Mouse (Mus musculus) gastrocnemius, postnatal 14 days (tissue): Measurements from ENCODE around the gene Ophn1. TPM values are rescaled to one million over a fixed set of nuclear protein-coding genes. Genes with fewer than 3 reads are reported as not detected.
A peak's percentile ranks its signal among the peaks of the same experiment; 100 is the strongest.

ENCODE experiments used
- DNase-seq: peaks from one replicate; pipeline ENCODE4 v3.0.0; 2021; ENCODE audit warnings: mixed read lengths
- intact Hi-C: fragments of 180-260 bp; cut with DNase I; formaldehyde crosslinking; loops from one replicate; pipeline ENCODE4 v1.15.1; 2025; ENCODE audit warnings: low total_unique reads
- total RNA-seq, 2 experiments: library from RNA; stranded (reverse); gene quantifications; 2 replicates each; pipeline ENCODE4 v1.2.3; 2021

Gene Ophn1
- total RNA-seq, 2 experiments from 2014 or later = 4.5 to 4.8 TPM

- no peak for DNase-seq
- intact Hi-C loops = no loop called here
Observed at GRCm38 (mm10) chrX:98850869-98851268, 40.0 kb downstream of the Ophn1 start.

- intact Hi-C loops = no loop called here
- no peak for DNase-seq
Observed at GRCm38 (mm10) chrX:98841606-98842005, 49.2 kb downstream of the Ophn1 start.

- intact Hi-C loops = no loop called here
- DNase-seq = no peak
Observed at GRCm38 (mm10) chrX:98835989-98836388, 54.8 kb downstream of the Ophn1 start.

- DNase-seq = no peak
- intact Hi-C loops = no loop called here
Observed at GRCm38 (mm10) chrX:98803813-98804212, 87.0 kb downstream of the Ophn1 start.

- DNase-seq = no peak
- intact Hi-C loops = no loop called here
Observed at GRCm38 (mm10) chrX:98774247-98774950, 116.4 kb downstream of the Ophn1 start.

GRCm38 (mm10) chrX:98755089-98755488 is 135.7 kb downstream of the Ophn1 start:
- no peak for DNase-seq
- intact Hi-C loops = no loop called here

GRCm38 (mm10) chrX:98751279-98751817 is 139.5 kb downstream of the Ophn1 start:
- intact Hi-C loops = no loop called here
- no peak for DNase-seq

- DNase-seq = no peak
Observed at GRCm38 (mm10) chrX:98736758-98737157, 154.1 kb downstream of the Ophn1 start.

GRCm38 (mm10) chrX:98722991-98723390 is 167.8 kb downstream of the Ophn1 start:
- no peak for DNase-seq
- intact Hi-C loops = no loop called here

More at GRCm38 (mm10) chrX:98736758-98737157, 154.1 kb downstream of the Ophn1 start:
- intact Hi-C loops = no loop called here

- intact Hi-C loops = no loop called here
- no peak for DNase-seq
Observed at GRCm38 (mm10) chrX:98707766-98708165, 183.1 kb downstream of the Ophn1 start.

- peak; percentile 37 for DNase-seq
- intact Hi-C loops = loop anchor here (5.0 kb wide), 1 partner anchor 216 kb away; no protein-coding TSS in a partner anchor
Observed at GRCm38 (mm10) chrX:98701635-98702034, 189.2 kb downstream of the Ophn1 start.

GRCm38 (mm10) chrX:98682603-98683002 is 208.2 kb downstream of the Ophn1 start:
- DNase-seq = no peak
- intact Hi-C loops = no loop called here

- intact Hi-C loops = no loop called here
- no peak for DNase-seq
Observed at GRCm38 (mm10) chrX:98681281-98681680, 209.5 kb downstream of the Ophn1 start.

GRCm38 (mm10) chrX:98670988-98671387 is 219.8 kb downstream of the Ophn1 start:
- DNase-seq = no peak
- intact Hi-C loops = no loop called here

GRCm38 (mm10) chrX:98651431-98651830 is 239.4 kb downstream of the Ophn1 start:
- intact Hi-C loops = no loop called here
- no peak for DNase-seq

GRCm38 (mm10) chrX:98628666-98629404 is 262.0 kb downstream of the Ophn1 start:
- DNase-seq = no peak
- intact Hi-C loops = no loop called here

GRCm38 (mm10) chrX:98618865-98619264 is 272.0 kb downstream of the Ophn1 start:
- intact Hi-C loops = no loop called here
- no peak for DNase-seq

GRCm38 (mm10) chrX:98617426-98617825 is 273.4 kb downstream of the Ophn1 start:
- no peak for DNase-seq
- intact Hi-C loops = no loop called here

- intact Hi-C loops = no loop called here
- DNase-seq = no peak
Observed at GRCm38 (mm10) chrX:98574201-98574600, 316.6 kb downstream of the Ophn1 start.

GRCm38 (mm10) chrX:98546458-98546857 is 344.4 kb downstream of the Ophn1 start:
- no peak for DNase-seq
- intact Hi-C loops = no loop called here

- DNase-seq = no peak
- intact Hi-C loops = no loop called here
Observed at GRCm38 (mm10) chrX:98515329-98515728, 375.5 kb downstream of the Ophn1 start.
